Mouse (Mus musculus) E14TG2a.4 (cell line): ENCODE data around the gene Shisal1.

Experiments
- CTCF ChIP-seq: conservative IDR thresholded peaks from 2 replicates; pipeline ENCODE4 v1.5.1; 2014; ENCODE audit warnings: low read length
- NANOG ChIP-seq: IDR thresholded peaks from 2 replicates; pipeline ENCODE4 v1.6.1; 2014; ENCODE audit warnings: borderline replicate concordance, low read length, mixed read lengths
- POU5F1 ChIP-seq: IDR thresholded peaks from 2 replicates; pipeline ENCODE4 v1.6.1; 2014; ENCODE audit warnings: low read length, borderline replicate concordance

DNA sequence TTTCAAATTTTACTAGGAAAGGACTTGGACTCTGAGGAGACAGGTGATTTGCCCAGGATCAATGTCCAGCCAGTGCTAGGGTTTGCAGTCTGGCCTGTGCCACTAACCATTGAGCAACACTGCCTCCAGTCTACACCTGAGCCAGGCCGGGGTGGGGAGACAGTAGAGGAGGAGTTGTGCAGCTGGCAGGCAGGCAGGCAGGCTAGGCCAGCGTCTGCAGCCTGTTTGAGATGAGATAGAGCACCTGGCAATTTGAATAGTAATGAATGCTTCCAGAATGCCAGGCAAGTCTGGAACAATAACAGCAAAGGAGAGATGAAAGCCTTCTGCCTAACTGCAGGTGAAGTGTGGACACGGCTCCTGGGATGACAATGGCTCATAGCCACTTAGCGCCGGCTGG is 54.1 kb downstream of the Shisal1 start:
- no peak for TF ChIP-seq CTCF
- TF ChIP-seq NANOG, result no peak
- TF ChIP-seq POU5F1, result no peak
